Mouse (Mus musculus) frontal cortex, postnatal 36 days (tissue): ENCODE data around the gene Cog5.
"Not testable (repeated sequence)": the region's sequence is repeated elsewhere in the genome, so short reads cannot be mapped to it uniquely, and the experiment has no call there.

Source experiments
- DNase-seq, 2 experiments: peaks; one replicate each; pipeline ENCODE4 v3.0.0; 2022; ENCODE audit warnings: low spot score in 2 of 2

Cog5 gene

GRCm38 (mm10) chr12:31654197-31654964 is at the start of gene Cog5, which contains the start of gene Dus4l:
Cog5 (plus strand) TSS chr12:31654869.
Dus4l (minus strand) TSS chr12:31654826.
- DNase-seq, result peak; percentile 98 to 99

DNA sequence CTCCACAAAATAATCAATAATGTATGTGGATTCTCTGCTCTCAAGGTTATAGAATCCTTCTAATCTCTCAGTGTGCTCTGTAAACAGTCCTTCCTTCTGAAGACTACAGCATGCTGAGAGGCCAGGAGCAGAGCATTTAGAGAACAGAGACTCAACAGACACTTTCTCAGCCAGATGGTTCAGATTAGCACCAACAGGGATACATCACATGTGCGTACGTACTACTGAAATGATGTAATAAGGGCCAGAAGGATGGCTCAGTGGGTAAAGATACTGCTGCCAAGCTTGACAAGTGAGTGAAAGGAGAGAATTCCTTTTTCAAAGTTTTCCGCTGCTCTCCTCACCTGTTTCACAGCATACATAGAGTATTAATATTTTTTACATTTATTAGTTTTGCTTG is 49.8 kb upstream of the Cog5 start:
- no peak for DNase-seq

DNA sequence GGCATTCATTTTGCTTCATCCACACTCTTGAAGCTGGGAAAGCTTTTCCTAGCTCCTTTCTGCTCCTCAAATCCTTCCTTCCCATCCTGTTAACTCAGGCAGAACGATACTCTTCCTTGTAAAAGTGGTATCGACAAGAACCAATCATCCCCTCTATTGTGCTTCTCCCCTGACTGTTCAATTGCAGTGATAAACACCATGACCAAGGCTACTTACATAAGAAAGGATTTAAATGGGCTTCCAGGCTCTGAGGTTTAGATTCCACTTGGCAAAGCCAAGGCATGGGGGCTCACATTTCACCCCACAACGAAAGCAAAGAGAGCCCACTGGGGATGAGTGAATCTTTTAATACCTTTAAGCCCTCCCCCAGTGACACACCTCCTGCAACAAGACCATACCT is 46.5 kb upstream of the Cog5 start:
- DNase-seq, result no peak

GRCm38 (mm10) chr12:31613353-31613752 is 41.3 kb upstream of the Cog5 start:
- no peak for DNase-seq

DNA sequence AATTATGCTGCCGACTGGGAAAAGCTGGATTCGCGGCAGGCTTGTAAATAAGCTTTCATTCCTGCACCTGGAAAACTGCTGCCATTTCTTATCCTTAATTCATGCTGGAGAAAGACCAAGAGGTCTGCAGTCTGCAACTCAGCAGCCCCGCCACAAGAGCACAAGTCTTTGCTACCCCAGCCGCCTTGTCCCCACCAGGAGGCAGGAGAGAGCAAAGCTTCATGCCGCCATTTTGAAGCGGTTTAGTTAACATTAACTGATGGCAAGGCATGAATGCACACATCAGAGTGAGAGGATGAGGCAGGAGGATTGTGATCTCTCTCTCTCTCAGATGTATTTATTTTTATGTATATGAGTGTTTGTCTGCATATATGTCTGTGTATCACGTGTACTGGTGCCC is 34.6 kb upstream of the Cog5 start:
- no peak for DNase-seq

- DNase-seq, result no peak
Observed at GRCm38 (mm10) chr12:31625016-31625415, 29.7 kb upstream of the Cog5 start.

DNA sequence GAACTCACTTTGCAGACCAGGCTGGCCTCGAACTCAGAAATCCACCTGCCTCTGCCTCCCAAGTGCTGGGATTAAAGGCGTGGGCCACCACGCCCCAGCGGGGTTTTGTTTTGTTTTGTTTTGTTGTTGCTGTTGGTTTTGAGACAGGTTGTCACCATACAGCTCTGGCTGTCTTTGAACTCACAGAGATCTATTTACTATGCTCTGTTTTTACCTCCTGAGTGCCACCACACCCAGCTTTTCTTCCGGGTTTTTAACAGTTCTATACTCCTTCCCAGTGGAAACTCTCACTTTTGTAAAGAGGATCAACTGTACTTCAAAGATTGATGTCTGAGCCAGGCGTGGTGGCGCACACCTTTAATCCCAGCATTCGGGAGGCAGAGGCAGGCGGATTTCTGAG is 26.3 kb upstream of the Cog5 start:
- not testable (repeated sequence) for DNase-seq

- peak in 1 of 2 experiments; percentile 13 for DNase-seq
Observed at GRCm38 (mm10) chr12:31633970-31634342, 20.7 kb upstream of the Cog5 start.

- peak; percentile 39 to 57 for DNase-seq
Observed at GRCm38 (mm10) chr12:31634343-31635239, 20.1 kb upstream of the Cog5 start, which contains the start of gene Bcap29. Bcap29 (minus strand) TSS chr12:31634658.

- no peak for DNase-seq
Observed at GRCm38 (mm10) chr12:31635240-31635607, 19.4 kb upstream of the Cog5 start.

DNA sequence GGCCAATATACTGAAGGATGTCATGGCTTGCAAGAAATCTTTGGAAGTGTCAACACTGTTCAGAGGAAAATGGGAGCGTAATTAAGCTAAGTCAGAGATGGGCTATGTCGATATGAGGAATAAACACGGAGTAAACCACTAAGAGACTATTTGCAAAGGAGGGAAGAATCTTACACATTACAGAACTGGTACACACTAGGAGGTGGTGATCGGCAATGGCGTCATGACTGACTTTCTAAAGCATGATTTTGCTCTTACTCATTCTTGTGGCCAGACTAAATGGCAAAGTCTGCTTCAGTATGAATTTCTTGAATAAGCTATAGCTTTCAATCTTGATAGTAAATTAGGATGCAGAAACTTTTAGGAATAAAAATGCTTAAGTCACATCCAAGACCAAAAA is 1.1 kb upstream of the Cog5 start:
- DNase-seq, result no peak

- DNase-seq, result no peak
Observed at GRCm38 (mm10) chr12:31654965-31655477, 352 bp downstream of the Cog5 start.

GRCm38 (mm10) chr12:31656841-31657240 is 2.2 kb downstream of the Cog5 start:
- no peak for DNase-seq

- no peak for DNase-seq
Observed at GRCm38 (mm10) chr12:31665999-31666398, 11.3 kb downstream of the Cog5 start.

GRCm38 (mm10) chr12:31667187-31667586 is 12.5 kb downstream of the Cog5 start:
- no peak for DNase-seq

- no peak for DNase-seq
Observed at GRCm38 (mm10) chr12:31686679-31687078, 32.0 kb downstream of the Cog5 start.

- DNase-seq, result no peak
Observed at GRCm38 (mm10) chr12:31693278-31693677, 38.6 kb downstream of the Cog5 start.

- DNase-seq, result no peak
Observed at GRCm38 (mm10) chr12:31700623-31701347, 46.1 kb downstream of the Cog5 start.

GRCm38 (mm10) chr12:31701411-31701810 is 46.7 kb downstream of the Cog5 start:
- no peak for DNase-seq

DNA sequence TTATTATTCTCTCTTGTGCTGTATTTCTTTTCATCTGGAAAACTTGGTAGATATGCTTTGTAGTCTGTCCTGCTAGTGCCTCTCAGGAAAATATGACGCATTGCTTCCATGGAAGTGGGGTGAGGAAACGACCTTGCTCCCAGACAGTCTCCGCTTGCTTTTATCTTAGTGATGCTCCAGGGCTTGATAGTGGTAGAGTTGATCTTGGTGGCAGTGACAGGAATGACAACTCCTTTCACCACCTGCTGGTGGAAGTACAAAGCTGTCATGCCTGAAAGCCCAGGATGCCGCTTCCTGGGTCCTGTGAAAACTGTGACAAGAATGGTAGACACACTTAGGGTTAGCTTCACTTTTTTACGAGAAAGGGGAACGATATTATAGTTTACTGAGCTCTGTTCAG is 49.2 kb downstream of the Cog5 start:
- no peak for DNase-seq

GRCm38 (mm10) chr12:31706168-31706567 is 51.5 kb downstream of the Cog5 start:
- DNase-seq, result no peak

GRCm38 (mm10) chr12:31707531-31707930 is 52.9 kb downstream of the Cog5 start:
- DNase-seq, result no peak
